Mouse (Mus musculus) hindbrain, embryonic 13.5 days (tissue): Measurements from ENCODE around the gene C330007P06Rik. TPM values are rescaled to one million over a fixed set of nuclear protein-coding genes. Genes with fewer than 3 reads are reported as not detected.

ENCODE experiments used
- ATAC-seq: fragments of 200-750 bp; cut with Nextera tagmentation; 2 replicates; pipeline ENCODE4 v1.8.0; 2017; ENCODE audit warnings: moderate TSS enrichment; ENCODE audit not compliant: low FRiP score
- H3K27ac ChIP-seq: fragments of 300-500 bp; sonication (generic); 2 replicates; pipeline ENCODE4 v1.5.1; 2015; ENCODE audit warnings: inconsistent platforms, mild to moderate bottlenecking, moderate library complexity
- H3K27me3 ChIP-seq: fragments of 300-500 bp; sonication (generic); 2 replicates; pipeline ENCODE4 v1.6.1; 2015; ENCODE audit warnings: mild to moderate bottlenecking, inconsistent platforms
- H3K36me3 ChIP-seq: fragments of 300-500 bp; sonication (generic); 2 replicates; pipeline ENCODE4 v1.6.1; 2015; ENCODE audit warnings: mild to moderate bottlenecking, inconsistent platforms
- H3K4me1 ChIP-seq: fragments of 300-500 bp; sonication (generic); replicated peaks from 2 replicates; pipeline ENCODE4 v1.6.1; 2015; ENCODE audit warnings: inconsistent platforms
- H3K4me2 ChIP-seq: fragments of 300-500 bp; sonication (generic); 2 replicates; pipeline ENCODE4 v1.6.1; 2015; ENCODE audit warnings: inconsistent platforms, mild to moderate bottlenecking, moderate library complexity
- H3K4me3 ChIP-seq: fragments of 300-500 bp; sonication (generic); 2 replicates; pipeline ENCODE4 v1.5.1; 2015; ENCODE audit warnings: mild to moderate bottlenecking, inconsistent platforms
- H3K9ac ChIP-seq: fragments of 300-500 bp; sonication (generic); 2 replicates; pipeline ENCODE4 v1.6.1; 2015; ENCODE audit warnings: mild to moderate bottlenecking, inconsistent platforms
- H3K9me3 ChIP-seq: fragments of 300-500 bp; sonication (generic); 2 replicates; pipeline ENCODE4 v1.6.1; 2016; ENCODE audit warnings: inconsistent platforms
- WGBS: fragments of 180-500 bp; shearing (Covaris S2); methylation state at CpG from one replicate; pipeline ENCODE4 v1.1.7; 2015; 5-methylcytosine and 5-hydroxymethylcytosine counted together
- polyA plus RNA-seq: library from polyadenylated mRNA; unstranded; fragments of >200 nt; fragmentation: Nextera tagmentation; extraction: Ambion mirVana; gene quantifications from 2 replicates; pipeline ENCODE4 v1.2.1, GENCODE M21; 2015

The C330007P06Rik gene
- polyA plus RNA-seq, 1 experiment from 2014 or later, result 24.7 TPM

DNA sequence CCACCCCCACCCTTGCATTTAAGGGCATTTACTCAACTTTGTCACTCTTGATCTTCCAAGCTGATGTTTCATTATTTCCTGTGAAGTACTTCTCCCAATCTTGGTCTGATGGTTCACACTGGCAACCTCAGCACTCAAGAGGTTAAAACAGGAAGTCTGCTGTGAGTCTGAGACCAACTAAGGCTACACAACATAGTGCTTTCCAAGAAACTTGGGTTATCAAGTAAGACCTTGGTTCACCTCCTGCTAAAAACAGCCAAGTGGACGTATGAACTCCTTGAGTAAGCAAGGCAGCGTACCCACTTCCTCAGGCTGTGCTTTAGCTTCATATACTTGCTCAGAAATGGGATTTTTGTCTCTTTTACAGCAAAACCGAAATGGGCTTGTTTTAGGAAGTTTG is 3.5 kb downstream of the C330007P06Rik start:
- 75% methylated on average over 3 of the region's 3 CpGs for WGBS
- no peaks in the 10 kb centered on the region for H3K9me3 ChIP-seq

GRCm38 (mm10) chrX:36864609-36865328 is 9.1 kb downstream of the C330007P06Rik start:
- 0 out of 2 replicates have a peak, but pooled peaks have one; percentile 21 for ATAC-seq
- Histone ChIP-seq H3K4me3 (peak overlapping the region; percentile 43), H3K4me1 (peaks cover 9% of the 10 kb centered on the region), H3K4me2 (peak overlapping the region; percentile 33), H3K27ac (no peak overlapping the region), H3K9me3 (no peaks in the 10 kb centered on the region), H3K36me3 (no peaks in the 10 kb centered on the region), H3K9ac (no peak overlapping the region), H3K27me3 (no peaks in the 10 kb centered on the region)
- 57% methylated on average over 8 of the region's 8 CpGs for WGBS

More for the DNA sequence above, 3.5 kb downstream of the C330007P06Rik start:
- H3K4me1 ChIP-seq, result peaks cover 3% of the 10 kb centered on the region
- no peak for ATAC-seq
- H3K9ac ChIP-seq, result no peak overlapping the region
- H3K27me3 ChIP-seq, result no peaks in the 10 kb centered on the region
- no peak overlapping the region for H3K27ac ChIP-seq
- H3K36me3 ChIP-seq, result no peaks in the 10 kb centered on the region
- H3K4me2 ChIP-seq, result no peak overlapping the region
- H3K4me3 ChIP-seq, result no peak overlapping the region

DNA sequence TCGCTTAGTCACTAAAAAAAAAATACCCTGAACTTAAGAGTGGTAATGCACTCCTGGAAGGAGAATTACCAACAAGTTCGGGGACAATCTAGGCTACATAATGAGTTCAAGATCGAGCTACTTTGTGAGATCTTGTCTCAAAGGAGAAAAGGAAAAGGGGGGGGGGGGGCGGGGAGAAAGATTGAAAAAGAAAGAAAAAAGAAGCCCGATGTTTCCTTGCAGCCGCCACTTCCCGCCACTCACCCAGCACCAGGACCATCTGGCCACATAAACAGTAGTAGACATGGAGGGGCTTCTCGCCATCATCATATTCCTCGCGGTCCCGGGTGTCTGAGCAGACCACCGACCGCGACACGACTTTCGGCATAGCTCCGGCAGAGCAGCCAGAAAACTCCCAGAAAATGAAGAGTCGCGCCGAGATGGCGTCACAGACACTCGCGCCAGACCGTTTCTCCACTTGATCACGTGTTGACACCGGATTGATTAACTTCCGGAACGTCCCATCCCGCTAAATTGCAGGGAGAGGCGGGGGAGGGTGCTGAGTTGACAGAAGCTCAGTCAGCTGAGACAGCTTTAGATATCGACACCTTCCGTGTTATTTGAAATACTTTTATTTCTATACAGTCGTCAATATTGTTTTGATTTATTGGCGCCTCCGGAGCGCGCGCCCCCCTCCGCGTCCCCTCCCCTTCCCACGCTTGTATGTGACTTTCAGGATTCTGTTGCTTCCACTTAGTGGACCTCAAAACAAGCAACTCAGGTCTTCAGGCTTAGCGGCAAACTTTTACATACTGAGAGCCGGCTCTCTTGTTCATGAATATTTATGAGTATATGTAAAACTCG is 9.9 kb downstream of the C330007P06Rik start:
- Histone ChIP-seq H3K9me3 (no peaks in the 10 kb centered on the region), H3K27me3 (no peaks in the 10 kb centered on the region), H3K4me2 (peak overlapping the region; percentile 54), H3K9ac (peak overlapping the region; percentile 53; the same call in 1 of the 2 replicates), H3K4me3 (peak overlapping the region; percentile 43), H3K4me1 (peaks cover 9% of the 10 kb centered on the region), H3K36me3 (no peaks in the 10 kb centered on the region), H3K27ac (peak overlapping the region; percentile 50; the same call in 1 of the 2 replicates)
- peak; percentile 88 for ATAC-seq
- WGBS, result 20% methylated on average over 43 of the region's 44 CpGs

- H3K27ac ChIP-seq, result no peak overlapping the region
- peaks cover 9% of the 10 kb centered on the region; the same call in 1 of the 2 replicates for H3K36me3 ChIP-seq
- no peak overlapping the region for H3K4me2 ChIP-seq
- no peak overlapping the region for H3K4me3 ChIP-seq
- H3K4me1 ChIP-seq, result no peaks in the 10 kb centered on the region
- no peaks in the 10 kb centered on the region for H3K27me3 ChIP-seq
- no peak overlapping the region for H3K9ac ChIP-seq
- ATAC-seq, result no peak
- WGBS, result 89% methylated on average over 8 of the region's 8 CpGs
- H3K9me3 ChIP-seq, result no peaks in the 10 kb centered on the region
Observed at GRCm38 (mm10) chrX:36852631-36853030, 21.3 kb downstream of the C330007P06Rik start.

DNA sequence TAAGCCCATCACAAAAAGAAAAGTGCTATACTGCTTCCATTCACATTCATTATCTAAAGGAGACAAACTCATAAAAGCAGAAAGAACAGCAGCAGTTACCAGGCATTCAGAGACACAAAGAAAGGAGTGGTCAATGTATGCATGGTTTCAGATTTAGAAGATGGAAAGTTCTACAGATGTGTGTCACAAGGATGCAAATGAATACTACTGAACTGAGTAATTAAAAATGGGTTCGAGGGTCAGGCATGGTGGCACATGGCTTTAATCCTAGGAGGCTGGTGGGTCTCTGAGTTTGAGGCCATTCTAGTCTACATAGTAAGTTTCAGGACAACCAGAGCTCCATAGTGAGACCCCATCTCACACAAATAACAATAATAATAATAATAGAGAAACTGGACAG is 26.8 kb downstream of the C330007P06Rik start:
- Histone ChIP-seq H3K9ac (no peak overlapping the region), H3K9me3 (no peaks in the 10 kb centered on the region), H3K4me1 (no peaks in the 10 kb centered on the region), H3K4me3 (no peak overlapping the region), H3K27me3 (no peaks in the 10 kb centered on the region), H3K4me2 (no peak overlapping the region), H3K27ac (no peak overlapping the region), H3K36me3 (no peaks in the 10 kb centered on the region; the same call in 1 of the 2 replicates)
- WGBS, result 88% methylated on average over 1 of the region's 1 CpGs
- no peak for ATAC-seq

DNA sequence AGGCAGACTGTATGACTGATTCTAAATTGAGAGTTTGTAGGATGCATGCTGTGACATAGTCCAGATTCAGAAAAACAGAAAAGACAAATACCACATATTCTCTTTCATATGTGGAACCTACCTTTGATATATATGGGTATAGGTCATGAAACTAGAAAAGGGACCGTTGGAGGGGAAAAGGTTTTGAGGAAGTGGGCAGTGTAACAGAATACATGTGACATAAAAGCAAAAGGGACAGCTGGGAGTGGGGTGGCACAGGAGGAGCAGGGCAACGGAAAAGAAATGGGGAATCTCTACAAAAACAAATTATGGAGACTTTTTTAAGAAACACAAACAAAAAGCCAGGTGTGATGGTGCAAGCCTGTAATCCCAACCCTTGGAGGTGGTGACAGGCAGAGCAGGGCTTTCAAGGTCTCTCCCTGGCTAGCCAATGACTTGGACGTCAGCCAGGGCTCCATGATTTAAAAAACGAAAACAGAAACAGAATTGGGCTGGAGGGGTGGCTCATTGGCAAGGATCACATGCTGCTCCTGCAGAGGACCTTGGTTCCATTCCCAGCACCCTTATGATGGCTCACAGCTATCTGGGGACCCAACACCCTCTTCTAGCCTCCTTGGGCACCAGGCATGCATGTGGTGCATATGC is 30.4 kb downstream of the C330007P06Rik start:
- Histone ChIP-seq H3K27ac (no peak overlapping the region), H3K9ac (no peak overlapping the region), H3K9me3 (no peaks in the 10 kb centered on the region), H3K4me2 (no peak overlapping the region), H3K4me3 (no peak overlapping the region), H3K27me3 (no peaks in the 10 kb centered on the region), H3K36me3 (no peaks in the 10 kb centered on the region), H3K4me1 (no peaks in the 10 kb centered on the region)
- no peak for ATAC-seq
- 84% methylated on average over 4 of the region's 4 CpGs for WGBS

GRCm38 (mm10) chrX:36841698-36842097 is 32.2 kb downstream of the C330007P06Rik start:
- no peaks in the 10 kb centered on the region for H3K36me3 ChIP-seq
- no peak overlapping the region for H3K27ac ChIP-seq
- H3K27me3 ChIP-seq, result no peaks in the 10 kb centered on the region
- H3K9ac ChIP-seq, result no peak overlapping the region
- no peak overlapping the region for H3K4me3 ChIP-seq
- H3K9me3 ChIP-seq, result no peaks in the 10 kb centered on the region
- H3K4me1 ChIP-seq, result no peaks in the 10 kb centered on the region
- no peak for ATAC-seq
- WGBS, result 85% methylated on average over 6 of the region's 6 CpGs
- H3K4me2 ChIP-seq, result no peak overlapping the region

DNA sequence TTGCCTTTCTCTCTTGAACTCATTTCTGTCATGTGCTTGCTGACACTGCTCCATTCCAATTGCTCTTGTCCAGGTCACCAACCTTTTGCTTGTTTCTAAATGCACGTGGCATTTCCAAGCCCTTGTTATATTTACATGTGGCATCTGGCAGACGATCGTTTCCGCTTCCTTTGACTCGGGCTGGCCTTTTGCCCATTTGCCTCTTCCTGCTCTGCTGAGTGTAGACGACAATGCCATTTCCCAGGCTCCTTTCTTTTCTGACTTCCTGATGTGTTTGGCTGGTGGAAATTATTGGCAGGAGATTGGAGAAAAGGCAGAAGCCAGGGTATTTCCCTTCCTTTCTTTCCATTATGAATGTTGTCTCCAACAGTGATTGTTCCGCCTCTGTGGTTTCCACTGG is 34.5 kb downstream of the C330007P06Rik start:
- Histone ChIP-seq H3K27me3 (no peaks in the 10 kb centered on the region), H3K9me3 (no peaks in the 10 kb centered on the region), H3K27ac (no peak overlapping the region), H3K4me2 (no peak overlapping the region), H3K9ac (no peak overlapping the region), H3K4me3 (no peak overlapping the region), H3K36me3 (no peaks in the 10 kb centered on the region), H3K4me1 (no peaks in the 10 kb centered on the region)
- 62% methylated on average over 7 of the region's 7 CpGs for WGBS
- ATAC-seq, result no peak

- Histone ChIP-seq H3K27me3 (no peaks in the 10 kb centered on the region), H3K4me3 (no peak overlapping the region), H3K9me3 (no peaks in the 10 kb centered on the region), H3K9ac (no peak overlapping the region), H3K4me2 (no peak overlapping the region), H3K27ac (no peak overlapping the region), H3K4me1 (peaks cover 3% of the 10 kb centered on the region), H3K36me3 (no peaks in the 10 kb centered on the region)
- 66% methylated on average over 6 of the region's 6 CpGs for WGBS
- no peak for ATAC-seq
Observed at GRCm38 (mm10) chrX:36837069-36837676, 36.7 kb downstream of the C330007P06Rik start.

DNA sequence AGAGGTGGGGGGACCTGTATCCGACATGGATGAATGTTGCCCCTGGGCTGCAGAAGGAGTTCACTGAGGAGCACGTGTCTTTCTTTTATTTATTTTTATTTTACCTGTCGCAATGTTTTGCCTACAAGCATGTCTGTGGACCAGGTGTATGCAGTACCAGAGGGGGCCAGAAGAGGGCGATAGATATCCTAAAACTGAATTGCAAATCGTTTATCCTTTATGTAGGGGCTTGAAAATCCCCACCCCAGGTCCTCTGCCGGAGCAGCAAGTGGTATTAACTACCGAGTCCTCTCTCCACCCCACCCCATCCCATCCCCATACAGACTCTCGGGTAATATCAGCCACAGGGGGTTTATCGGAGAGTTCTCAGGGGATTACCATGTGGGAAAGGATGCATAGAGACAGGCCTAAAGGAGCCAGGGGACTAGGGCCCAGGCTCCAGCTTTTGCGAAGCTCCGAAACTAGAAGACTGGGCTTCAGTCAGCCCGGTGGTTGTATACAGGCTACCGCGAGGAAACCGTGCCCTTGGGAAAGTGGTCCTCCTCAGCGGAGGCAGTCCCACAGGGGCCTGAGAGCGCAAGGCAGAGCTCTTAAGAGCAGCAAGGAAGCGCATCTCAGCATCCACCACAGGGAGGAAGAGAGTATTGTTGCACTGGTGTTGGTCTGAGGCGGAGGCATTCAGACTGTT is 40.4 kb downstream of the C330007P06Rik start:
- WGBS, result 19% methylated on average over 19 of the region's 19 CpGs
- H3K36me3 ChIP-seq, result no peaks in the 10 kb centered on the region
- H3K27ac ChIP-seq, result peak overlapping the region; percentile 52
- H3K4me2 ChIP-seq, result peak overlapping the region; percentile 48
- H3K4me1 ChIP-seq, result peaks cover 3% of the 10 kb centered on the region
- peak; percentile 69 for ATAC-seq
- peak overlapping the region; percentile 53 for H3K9ac ChIP-seq
- H3K4me3 ChIP-seq, result peak overlapping the region; percentile 24
- H3K27me3 ChIP-seq, result no peaks in the 10 kb centered on the region
- H3K9me3 ChIP-seq, result no peaks in the 10 kb centered on the region

GRCm38 (mm10) chrX:36831632-36832031 is 42.3 kb downstream of the C330007P06Rik start:
- H3K4me1 ChIP-seq, result peaks cover 3% of the 10 kb centered on the region
- H3K9ac ChIP-seq, result no peak overlapping the region
- no peaks in the 10 kb centered on the region for H3K36me3 ChIP-seq
- no peak for ATAC-seq
- no peak overlapping the region for H3K4me2 ChIP-seq
- no peak overlapping the region for H3K27ac ChIP-seq
- no peak overlapping the region for H3K4me3 ChIP-seq
- no peaks in the 10 kb centered on the region for H3K9me3 ChIP-seq
- no peaks in the 10 kb centered on the region for H3K27me3 ChIP-seq
- 82% methylated on average over 4 of the region's 4 CpGs for WGBS
